Mouse (Mus musculus) C2C12 (cell line): ENCODE data around the gene Polr3b. TPM values are rescaled to one million over a fixed set of nuclear protein-coding genes. Genes with fewer than 3 reads are reported as not detected.

ENCODE experiments used
- H3K27me3 ChIP-seq: one replicate; pipeline ENCODE4 v1.6.1; 2011; ENCODE audit not compliant: control insufficient read depth, insufficient read depth, insufficient read length
- H3K36me3 ChIP-seq: one replicate; pipeline ENCODE4 v1.6.1; 2011; ENCODE audit not compliant: control insufficient read depth, insufficient read depth
- H3K4me3 ChIP-seq: one replicate; pipeline ENCODE4 v1.5.1; 2011; ENCODE audit warnings: mild to moderate bottlenecking, control low read depth; ENCODE audit not compliant: poor library complexity, insufficient read depth, severe bottlenecking
- H3K79me2 ChIP-seq: one replicate; pipeline ENCODE4 v1.6.1; 2011; ENCODE audit not compliant: control insufficient read depth, insufficient read depth
- H3K79me3 ChIP-seq: one replicate; pipeline ENCODE4 v1.6.1; 2011; ENCODE audit warnings: low read depth, control low read depth
- H3ac ChIP-seq: one replicate; pipeline ENCODE3; 2011; ENCODE audit warnings: low read depth; ENCODE audit not compliant: control insufficient read depth, insufficient read length
- CEBPB ChIP-seq: IDR thresholded peaks from one replicate; pipeline ENCODE4 v1.6.1; 2011; ENCODE audit warnings: low read depth, mild to moderate bottlenecking, control low read depth, moderate library complexity
- CTCF ChIP-seq: IDR thresholded peaks from one replicate; pipeline ENCODE4 v1.5.1; 2011; ENCODE audit not compliant: control insufficient read depth, insufficient read depth, insufficient read length
- FOSL1 ChIP-seq: IDR thresholded peaks from one replicate; pipeline ENCODE4 v1.8.0; 2011; ENCODE audit warnings: mild to moderate bottlenecking, low read length; ENCODE audit not compliant: poor library complexity, insufficient read depth, severe bottlenecking
- MAX ChIP-seq: IDR thresholded peaks from one replicate; pipeline ENCODE4 v1.6.1; 2011; ENCODE audit warnings: mild to moderate bottlenecking, control low read depth
- MYOD1 ChIP-seq: IDR thresholded peaks from one replicate; pipeline ENCODE4 v1.6.1; 2011; ENCODE audit warnings: low read depth; ENCODE audit not compliant: control insufficient read depth, insufficient read length
- MYOG ChIP-seq: IDR thresholded peaks from one replicate; pipeline ENCODE4 v1.6.1; 2011; ENCODE audit not compliant: control insufficient read depth, insufficient read length; ENCODE audit errors: extremely low read depth
- USF1 ChIP-seq: IDR thresholded peaks from one replicate; pipeline ENCODE4 v1.6.1; 2011; ENCODE audit warnings: low read depth, mild to moderate bottlenecking, control low read depth, moderate library complexity
- polyA plus RNA-seq: library from polyadenylated mRNA; unstranded; fragments of >200 nt; fragmentation: generic; extraction: Trizol; gene quantifications from one replicate; pipeline ENCODE4 v1.2.1, GENCODE M21; 2012; ENCODE audit warnings: missing spikeins

Gene Polr3b
- polyA plus RNA-seq, 1 experiment, result 9.5 TPM

DNA sequence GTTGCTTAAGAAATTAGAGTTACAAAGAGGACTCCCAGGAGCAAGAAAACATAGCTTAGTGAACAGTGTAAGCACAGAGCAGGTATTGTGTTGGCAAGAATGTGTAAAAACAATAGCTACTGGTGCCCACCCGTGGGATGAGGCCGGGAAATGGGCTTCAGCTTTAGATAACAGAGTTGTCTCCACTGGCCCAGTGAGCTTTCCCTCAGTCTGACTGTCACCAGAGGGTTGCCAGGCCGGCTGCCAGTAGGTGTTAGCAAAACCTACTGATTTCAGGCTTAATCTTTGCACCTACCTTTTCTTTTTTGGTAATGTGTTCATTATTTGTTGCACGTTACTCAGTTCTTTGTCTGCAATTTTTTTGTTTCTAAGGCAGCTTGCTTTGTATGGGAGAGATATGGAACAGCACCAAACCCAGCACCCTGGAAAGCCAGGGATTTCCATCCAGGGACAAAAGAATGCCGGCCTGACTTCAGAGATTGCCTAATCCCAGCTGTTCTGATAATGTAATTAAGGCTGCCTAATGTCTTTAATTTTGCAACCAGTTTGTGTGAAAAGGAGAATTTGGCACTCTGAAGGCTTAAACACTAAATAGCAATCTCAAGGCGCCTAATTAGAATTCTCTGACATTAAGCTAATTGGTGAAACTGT is 35.5 kb downstream of the Polr3b start:
- Histone ChIP-seq H3K36me3 (peaks cover 26% of the 10 kb centered on the region), H3K4me3 (no peak overlapping the region), H3K79me3 (no peaks in the 10 kb centered on the region), H3K27me3 (no peaks in the 10 kb centered on the region), H3ac (no peak overlapping the region), H3K79me2 (no peaks in the 10 kb centered on the region)
- TF ChIP-seq CEBPB, result no peak

DNA sequence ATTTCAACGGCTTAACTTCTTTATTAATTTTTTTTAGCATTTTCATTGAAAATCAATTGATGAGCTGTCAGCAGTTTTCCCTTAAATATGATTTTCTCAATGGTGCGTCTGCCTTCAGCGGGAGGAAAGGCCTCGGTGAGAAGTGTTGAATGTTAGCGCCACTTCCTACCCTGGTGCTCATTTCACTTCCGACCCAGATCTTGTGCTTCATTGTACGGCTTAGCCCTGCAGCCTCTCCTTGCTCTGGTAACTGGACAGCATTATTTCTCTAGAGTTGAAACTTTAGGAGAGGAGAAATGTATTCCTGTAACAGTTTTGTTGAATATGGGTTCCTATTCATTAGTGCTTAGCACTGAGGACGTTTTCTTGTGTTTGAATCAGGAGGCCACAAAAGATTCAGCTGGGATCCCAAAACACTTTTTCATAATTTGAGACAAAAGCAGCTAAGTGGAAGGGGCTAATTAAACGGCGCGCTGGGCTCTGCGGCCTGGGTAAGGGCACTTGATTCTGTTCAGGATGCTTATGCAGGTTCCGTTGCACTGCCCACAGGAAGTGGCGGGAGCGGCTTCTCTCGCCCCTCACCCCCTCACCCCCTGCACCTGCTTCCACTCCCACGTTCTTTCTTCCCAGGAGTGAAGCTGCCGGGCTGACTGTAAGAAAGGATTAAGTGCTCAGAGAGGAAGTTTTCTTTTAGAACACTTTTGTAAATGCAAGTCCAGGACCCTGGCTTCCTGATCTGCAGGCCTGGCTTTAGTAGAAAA is 36.2 kb downstream of the Polr3b start:
- Histone ChIP-seq H3K4me3 (no peak overlapping the region), H3K79me3 (no peaks in the 10 kb centered on the region), H3ac (no peak overlapping the region), H3K36me3 (peaks cover 21% of the 10 kb centered on the region), H3K79me2 (no peaks in the 10 kb centered on the region), H3K27me3 (no peaks in the 10 kb centered on the region)
- TF ChIP-seq USF1 (no peak), MYOD1 (no peak), FOSL1 (no peak), MAX (no peak), MYOG (no peak), CTCF (no peak), CEBPB (no peak)

DNA sequence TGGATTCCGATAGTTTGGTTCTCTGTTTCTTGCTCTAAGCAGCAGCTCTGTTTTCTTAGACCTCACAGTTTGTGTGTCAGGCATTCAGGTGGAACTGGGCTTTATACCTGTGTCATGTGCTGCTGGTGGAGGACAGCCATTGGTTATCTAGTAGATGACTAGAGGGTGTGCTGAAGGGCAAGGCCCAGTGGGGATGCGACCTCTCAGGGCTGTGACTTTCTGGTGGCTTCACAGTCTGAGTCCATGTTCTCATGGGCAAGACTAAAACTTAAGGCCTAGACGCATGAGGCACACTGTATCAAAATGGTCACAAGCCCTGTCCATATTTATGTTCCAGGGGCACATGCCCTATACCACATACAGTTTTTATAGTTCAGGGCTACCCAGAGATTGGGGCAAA is 37.2 kb downstream of the Polr3b start:
- H3K4me3 ChIP-seq, result no peak overlapping the region
- peaks cover 20% of the 10 kb centered on the region for H3K36me3 ChIP-seq
- H3K79me2 ChIP-seq, result no peaks in the 10 kb centered on the region
- no peak overlapping the region for H3ac ChIP-seq
- H3K27me3 ChIP-seq, result no peaks in the 10 kb centered on the region
- no peak for TF ChIP-seq CEBPB
- no peaks in the 10 kb centered on the region for H3K79me3 ChIP-seq

DNA sequence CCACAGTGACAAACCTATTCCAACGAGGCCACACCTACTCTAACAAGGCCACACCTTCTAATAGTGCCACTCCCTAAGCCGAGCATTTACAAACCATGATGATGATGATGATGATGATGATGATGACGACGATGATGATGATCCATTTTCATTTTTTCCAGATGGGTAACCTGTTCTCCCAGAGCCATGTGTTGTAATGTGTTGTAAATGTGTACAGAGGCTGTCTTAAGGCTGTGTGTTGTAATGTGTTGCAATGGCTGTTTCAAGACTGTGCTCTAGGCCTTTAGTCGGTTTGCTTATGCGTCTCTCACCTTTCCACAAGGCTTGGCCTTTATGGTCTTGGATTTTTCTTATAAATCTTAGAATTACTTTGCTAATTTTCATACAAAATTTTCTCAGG is 40.0 kb downstream of the Polr3b start:
- Histone ChIP-seq H3K4me3 (no peak overlapping the region), H3K79me3 (no peaks in the 10 kb centered on the region), H3K36me3 (peaks cover 20% of the 10 kb centered on the region), H3ac (no peak overlapping the region), H3K79me2 (no peaks in the 10 kb centered on the region), H3K27me3 (no peaks in the 10 kb centered on the region)
- no peak for TF ChIP-seq MYOD1
- no peak for TF ChIP-seq USF1
- no peak for TF ChIP-seq CTCF
- TF ChIP-seq FOSL1, result no peak
- no peak for TF ChIP-seq MAX
- no peak for TF ChIP-seq MYOG
- TF ChIP-seq CEBPB, result no peak

DNA sequence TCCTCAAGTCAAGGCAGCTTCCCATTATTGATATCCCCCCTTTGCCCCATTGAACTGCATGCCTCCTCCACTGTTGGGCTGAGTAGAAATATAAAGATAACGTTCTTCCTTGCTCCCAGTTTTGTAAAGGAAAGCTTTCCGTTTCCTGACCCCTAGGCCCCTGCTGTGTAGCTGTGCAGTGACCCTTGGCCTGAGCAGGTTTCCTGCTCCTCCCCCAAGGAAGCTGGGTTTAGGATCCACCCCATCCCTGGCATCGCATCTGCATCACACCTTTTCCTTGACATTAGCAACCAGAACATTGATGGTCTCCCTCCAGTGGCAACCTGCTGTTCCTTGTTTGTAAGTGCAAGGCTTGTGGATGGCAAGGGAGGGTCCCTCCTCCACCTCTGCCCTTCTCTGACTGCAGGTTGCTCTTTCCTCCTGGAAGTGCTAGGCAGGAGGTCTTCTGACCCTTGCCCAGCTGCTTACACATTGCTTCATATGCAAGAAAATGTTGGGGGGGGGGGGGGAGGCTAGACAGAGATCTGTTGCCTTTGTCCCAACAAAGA is 43.7 kb downstream of the Polr3b start:
- Histone ChIP-seq H3K79me2 (no peaks in the 10 kb centered on the region), H3K79me3 (no peaks in the 10 kb centered on the region), H3K27me3 (no peaks in the 10 kb centered on the region), H3K36me3 (peaks cover 20% of the 10 kb centered on the region), H3ac (no peak overlapping the region), H3K4me3 (no peak overlapping the region)
- TF ChIP-seq CEBPB (no peak), FOSL1 (no peak), MAX (no peak)

DNA sequence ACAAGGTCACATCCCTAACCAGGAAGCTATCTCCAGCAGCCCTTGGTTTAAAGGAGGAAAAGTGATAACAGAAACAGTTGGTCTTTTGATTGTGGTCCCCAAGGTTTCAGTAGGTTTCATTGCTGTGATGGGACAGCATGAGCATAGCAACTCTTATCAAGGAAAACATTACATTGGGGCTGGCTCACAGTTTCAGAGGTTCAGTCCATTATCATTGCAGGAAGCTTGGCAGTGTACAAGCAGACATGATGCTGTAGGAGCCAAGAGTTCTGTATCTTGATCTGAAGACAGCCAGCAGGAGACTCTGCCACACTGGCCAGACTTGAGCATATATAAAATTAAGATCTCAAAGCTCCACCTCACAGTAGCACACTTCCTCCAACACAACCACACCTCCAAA is 53.6 kb downstream of the Polr3b start:
- Histone ChIP-seq H3K4me3 (no peak overlapping the region), H3K27me3 (no peaks in the 10 kb centered on the region), H3ac (no peak overlapping the region), H3K79me2 (no peaks in the 10 kb centered on the region), H3K36me3 (peaks cover 53% of the 10 kb centered on the region), H3K79me3 (no peaks in the 10 kb centered on the region)
- TF ChIP-seq USF1, result no peak
- no peak for TF ChIP-seq CTCF
- TF ChIP-seq MAX, result no peak
- TF ChIP-seq FOSL1, result no peak
- TF ChIP-seq MYOG, result no peak
- TF ChIP-seq MYOD1, result no peak
- TF ChIP-seq CEBPB, result no peak
